Mouse (Mus musculus) kidney, embryonic 15.5 days (tissue): Measurements from ENCODE around the gene Plin3. TPM values are rescaled to one million over a fixed set of nuclear protein-coding genes. Genes with fewer than 3 reads are reported as not detected.

Experiments used
- ATAC-seq: fragments of 200-750 bp; cut with Nextera tagmentation; replicated peaks from 2 replicates; pipeline ENCODE4 v1.8.0; 2017; ENCODE audit warnings: moderate TSS enrichment; ENCODE audit not compliant: low FRiP score
- H3K27ac ChIP-seq: fragments of 300-500 bp; sonication (generic); 2 replicates; pipeline ENCODE4 v1.5.1; 2015; ENCODE audit warnings: mild to moderate bottlenecking, inconsistent platforms
- H3K27me3 ChIP-seq: fragments of 300-500 bp; sonication (generic); 2 replicates; pipeline ENCODE4 v1.6.1; 2015; ENCODE audit warnings: inconsistent platforms
- H3K36me3 ChIP-seq: fragments of 300-500 bp; sonication (generic); 2 replicates; pipeline ENCODE4 v1.6.1; 2015; ENCODE audit warnings: inconsistent platforms
- H3K4me1 ChIP-seq: fragments of 300-500 bp; sonication (generic); 2 replicates; pipeline ENCODE4 v1.6.1; 2015; ENCODE audit warnings: inconsistent platforms
- H3K4me2 ChIP-seq: fragments of 300-500 bp; sonication (generic); 2 replicates; pipeline ENCODE4 v1.6.1; 2015; ENCODE audit warnings: moderate library complexity, mild to moderate bottlenecking, inconsistent platforms
- H3K4me3 ChIP-seq: fragments of 300-500 bp; sonication (generic); replicated peaks from 2 replicates; pipeline ENCODE4 v1.5.1; 2015; ENCODE audit warnings: mild to moderate bottlenecking, inconsistent platforms
- H3K9ac ChIP-seq: fragments of 300-500 bp; sonication (generic); 2 replicates; pipeline ENCODE4 v1.6.1; 2015; ENCODE audit warnings: mild to moderate bottlenecking, inconsistent platforms
- H3K9me3 ChIP-seq: fragments of 300-500 bp; sonication (generic); replicated peaks from 2 replicates; pipeline ENCODE4 v1.6.1; 2016; ENCODE audit warnings: inconsistent platforms
- WGBS: fragments of 180-500 bp; shearing (Covaris S2); methylation state at CpG from one replicate; pipeline ENCODE4 v1.1.7; 2015; ENCODE audit warnings: mixed read lengths; 5-methylcytosine and 5-hydroxymethylcytosine counted together
- polyA plus RNA-seq: library from polyadenylated mRNA; unstranded; fragments of >200 nt; fragmentation: Nextera tagmentation; extraction: Ambion mirVana; gene quantifications from 2 replicates; pipeline ENCODE4 v1.2.1, GENCODE M21; 2015

The Plin3 gene
- polyA plus RNA-seq, 1 experiment from 2014 or later = 77.4 TPM

- Histone ChIP-seq H3K4me1 (peaks cover 21% of the 10 kb centered on the region), H3K27ac (no peak overlapping the region), H3K9ac (no peak overlapping the region), H3K27me3 (no peaks in the 10 kb centered on the region), H3K4me2 (no peak overlapping the region), H3K36me3 (no peaks in the 10 kb centered on the region), H3K9me3 (no peaks in the 10 kb centered on the region), H3K4me3 (no peak overlapping the region)
- no peak for ATAC-seq
- 71% methylated on average over 1 of the region's 1 CpGs for WGBS
Observed at GRCm38 (mm10) chr17:56296201-56296600, 3.5 kb upstream of the Plin3 start.

- Histone ChIP-seq H3K36me3 (no peaks in the 10 kb centered on the region), H3K9me3 (no peaks in the 10 kb centered on the region), H3K27ac (no peak overlapping the region), H3K4me3 (no peak overlapping the region), H3K4me2 (no peak overlapping the region), H3K4me1 (peaks cover 38% of the 10 kb centered on the region), H3K27me3 (no peaks in the 10 kb centered on the region), H3K9ac (no peak overlapping the region)
- ATAC-seq = no peak
- 91% methylated on average over 19 of the region's 19 CpGs for WGBS
Observed at GRCm38 (mm10) chr17:56294241-56294640, 1.6 kb upstream of the Plin3 start.

GRCm38 (mm10) chr17:56293291-56293690 lies 618 bp upstream of the Plin3 start:
- H3K4me2 ChIP-seq = no peak overlapping the region

GRCm38 (mm10) chr17:56291826-56292475 lies 722 bp downstream of the Plin3 start:
- Histone ChIP-seq H3K36me3 (peaks cover 3% of the 10 kb centered on the region; the same call in 1 of the 2 replicates), H3K4me2 (peak overlapping the region; percentile 70; the same call in 1 of the 2 replicates), H3K9me3 (no peaks in the 10 kb centered on the region), H3K9ac (no peak overlapping the region), H3K27me3 (no peaks in the 10 kb centered on the region), H3K4me3 (no peak overlapping the region), H3K27ac (peak overlapping the region; percentile 97), H3K4me1 (peaks cover 59% of the 10 kb centered on the region)
- peak; percentile 8; the same call in 1 of the 2 replicates for ATAC-seq
- 49% methylated on average over 7 of the region's 7 CpGs for WGBS

More at GRCm38 (mm10) chr17:56293291-56293690, 618 bp upstream of the Plin3 start:
- Histone ChIP-seq H3K36me3 (no peaks in the 10 kb centered on the region), H3K4me1 (peaks cover 47% of the 10 kb centered on the region), H3K9me3 (no peaks in the 10 kb centered on the region), H3K9ac (no peak overlapping the region), H3K27me3 (no peaks in the 10 kb centered on the region), H3K4me3 (no peak overlapping the region), H3K27ac (no peak overlapping the region)
- ATAC-seq = no peak
- whole genome bisulfite sequencing = 59% methylated on average over 1 of the region's 1 CpGs

- Histone ChIP-seq H3K27me3 (no peaks in the 10 kb centered on the region), H3K9me3 (no peaks in the 10 kb centered on the region), H3K4me3 (peak overlapping the region; percentile 55), H3K4me1 (peaks cover 61% of the 10 kb centered on the region), H3K27ac (peak overlapping the region; percentile 97), H3K4me2 (peak overlapping the region; percentile 70), H3K9ac (peak overlapping the region; percentile 52), H3K36me3 (peaks cover 11% of the 10 kb centered on the region)
- WGBS = under 1% methylated on average over 16 of the region's 16 CpGs
- ATAC-seq = peak; percentile 86
Observed at GRCm38 (mm10) chr17:56291171-56291511, 1.5 kb downstream of the Plin3 start.

GRCm38 (mm10) chr17:56290388-56291170 lies 2.1 kb downstream of the Plin3 start:
- peak; percentile 90 for ATAC-seq
- no peaks in the 10 kb centered on the region for H3K27me3 ChIP-seq
- no peaks in the 10 kb centered on the region for H3K9me3 ChIP-seq
- peaks cover 61% of the 10 kb centered on the region for H3K4me1 ChIP-seq
- peaks cover 17% of the 10 kb centered on the region for H3K36me3 ChIP-seq
- peak overlapping the region; percentile 97 for H3K27ac ChIP-seq
- peak overlapping the region; percentile 52 for H3K9ac ChIP-seq
- WGBS = 4% methylated on average over 17 of the region's 17 CpGs
- peak overlapping the region; percentile 55 for H3K4me3 ChIP-seq
- H3K4me2 ChIP-seq = peak overlapping the region; percentile 70

- ATAC-seq = peak; percentile 12
- Histone ChIP-seq H3K4me1 (peaks cover 61% of the 10 kb centered on the region), H3K9ac (peak overlapping the region; percentile 52), H3K9me3 (no peaks in the 10 kb centered on the region), H3K27ac (peak overlapping the region; percentile 97), H3K36me3 (peaks cover 26% of the 10 kb centered on the region), H3K27me3 (no peaks in the 10 kb centered on the region), H3K4me3 (peak overlapping the region; percentile 55), H3K4me2 (peak overlapping the region; percentile 70)
- 2% methylated on average over 23 of the region's 23 CpGs for WGBS
Observed at GRCm38 (mm10) chr17:56289371-56290331, 3.0 kb downstream of the Plin3 start.

- Histone ChIP-seq H3K27me3 (no peaks in the 10 kb centered on the region), H3K27ac (peak overlapping the region; percentile 97), H3K9ac (peak overlapping the region; percentile 52), H3K4me3 (peak overlapping the region; percentile 55), H3K9me3 (no peaks in the 10 kb centered on the region), H3K36me3 (peaks cover 34% of the 10 kb centered on the region), H3K4me2 (peak overlapping the region; percentile 70), H3K4me1 (peaks cover 61% of the 10 kb centered on the region)
- no peak for ATAC-seq
- WGBS = 29% methylated on average over 3 of the region's 3 CpGs
Observed at GRCm38 (mm10) chr17:56288866-56289265, 3.8 kb downstream of the Plin3 start.

- Histone ChIP-seq H3K9me3 (no peaks in the 10 kb centered on the region), H3K27ac (peak overlapping the region; percentile 97), H3K27me3 (no peaks in the 10 kb centered on the region), H3K4me1 (peaks cover 56% of the 10 kb centered on the region), H3K36me3 (peaks cover 43% of the 10 kb centered on the region), H3K9ac (peak overlapping the region; percentile 1; the same call in 1 of the 2 replicates), H3K4me2 (peak overlapping the region; percentile 70), H3K4me3 (peak overlapping the region; percentile 10; the same call in 1 of the 2 replicates)
- 52% methylated on average over 3 of the region's 3 CpGs for WGBS
- no peak for ATAC-seq
Observed at GRCm38 (mm10) chr17:56287830-56288229, 4.8 kb downstream of the Plin3 start.

GRCm38 (mm10) chr17:56285995-56286394 lies 6.7 kb downstream of the Plin3 start:
- H3K4me2 ChIP-seq = no peak overlapping the region
- H3K27ac ChIP-seq = no peak overlapping the region
- WGBS = 93% methylated on average over 11 of the region's 11 CpGs
- H3K9ac ChIP-seq = no peak overlapping the region
- peaks cover 60% of the 10 kb centered on the region for H3K36me3 ChIP-seq
- H3K9me3 ChIP-seq = no peaks in the 10 kb centered on the region
- ATAC-seq = no peak
- no peak overlapping the region for H3K4me3 ChIP-seq
- H3K4me1 ChIP-seq = peaks cover 38% of the 10 kb centered on the region
- H3K27me3 ChIP-seq = no peaks in the 10 kb centered on the region

GRCm38 (mm10) chr17:56283316-56283715 lies 9.4 kb downstream of the Plin3 start:
- Histone ChIP-seq H3K27ac (no peak overlapping the region), H3K36me3 (peaks cover 81% of the 10 kb centered on the region), H3K9ac (no peak overlapping the region), H3K9me3 (no peaks in the 10 kb centered on the region), H3K4me3 (no peak overlapping the region), H3K4me1 (peaks cover 14% of the 10 kb centered on the region), H3K4me2 (no peak overlapping the region), H3K27me3 (no peaks in the 10 kb centered on the region)
- no peak for ATAC-seq
- WGBS = 93% methylated on average over 8 of the region's 8 CpGs
